Mouse (Mus musculus) gastrocnemius, adult 2 months (tissue): ENCODE measurements at regions not wholly inside any gene's neighbourhood (a gene's known extent, or its start where the extent isn't known, plus 50 kb on each side); places are given as distances from the start of the nearest gene placed in this dataset.

ENCODE experiments used
- DNase-seq: peaks from one replicate; pipeline ENCODE4 v3.0.0; 2022
- H3K27ac ChIP-seq: fragments of 200-600 bp; 2 replicates; pipeline ENCODE4 v1.8.1; 2022; ENCODE audit warnings: mild to moderate bottlenecking
- H3K4me3 ChIP-seq: fragments of 200-600 bp; 2 replicates; pipeline ENCODE4 v1.8.1; 2022; ENCODE audit warnings: mild to moderate bottlenecking, moderate library complexity
- CTCF ChIP-seq: fragments of 200-600 bp; IDR thresholded peaks from 2 replicates; pipeline ENCODE4 v1.8.1; 2022; ENCODE audit warnings: antibody characterized with exemption, mild to moderate bottlenecking, moderate library complexity
- intact Hi-C: fragments of 180-260 bp; cut with DNase I; formaldehyde crosslinking; loops from one replicate; pipeline ENCODE4 v1.15.1; 2025

GRCm38 (mm10) chr13:6255303-6255702 is 292.6 kb upstream of the Pitrm1 start:
- intact Hi-C loops: no loop called here
- DNase-seq: no peak
- no peak for TF ChIP-seq CTCF

GRCm38 (mm10) chr13:6255728-6256496 is 292.0 kb upstream of the Pitrm1 start:
- Histone ChIP-seq H3K27ac (no peak overlapping the region), H3K4me3 (no peak overlapping the region)
- intact Hi-C loops: no loop called here
- DNase-seq: no peak
- no peak for TF ChIP-seq CTCF

More at GRCm38 (mm10) chr13:6255303-6255702, 292.6 kb upstream of the Pitrm1 start:
- H3K4me3 ChIP-seq: no peak overlapping the region
- no peak overlapping the region for H3K27ac ChIP-seq

- no peak overlapping the region for H3K27ac ChIP-seq
- no peak overlapping the region for H3K4me3 ChIP-seq
- intact Hi-C loops: no loop called here
- no peak for TF ChIP-seq CTCF
- no peak for DNase-seq
These were observed 289.5 kb upstream of the Pitrm1 start for GRCm38 (mm10) chr13:6258456-6258855.

DNA sequence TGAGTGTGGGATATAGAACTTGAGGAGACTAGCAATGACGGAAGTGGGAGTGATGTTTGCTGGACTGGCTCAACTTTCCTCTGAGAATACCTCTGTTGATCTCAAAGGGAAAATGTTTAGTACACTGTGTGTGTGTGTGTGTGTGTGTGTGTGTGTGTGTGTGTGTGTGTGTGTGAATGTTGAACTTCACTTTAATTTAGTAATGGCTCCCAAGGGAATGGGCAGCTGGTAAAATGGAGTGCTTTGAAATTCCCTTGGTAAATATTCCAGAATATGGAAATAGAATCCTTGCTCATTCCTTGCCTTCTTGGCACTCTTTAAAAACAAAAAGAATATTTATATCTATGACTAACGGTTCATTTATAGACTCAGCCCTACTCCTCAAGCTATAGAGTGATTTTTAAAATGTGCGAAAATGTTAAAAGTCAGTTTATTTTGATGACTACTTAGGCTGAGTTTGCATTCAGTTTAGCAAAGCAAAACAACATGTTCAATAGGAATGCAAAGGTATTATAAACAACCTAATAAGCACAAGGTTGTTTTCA is 287.6 kb upstream of the Pitrm1 start:
- intact Hi-C loops: no loop called here
- H3K27ac ChIP-seq: peak overlapping the region; percentile 12; the same call in 1 of the 2 replicates
- no peak overlapping the region for H3K4me3 ChIP-seq
- DNase-seq: no peak
- TF ChIP-seq CTCF: no peak

- intact Hi-C loops: no loop called here
- Histone ChIP-seq H3K4me3 (no peak overlapping the region), H3K27ac (no peak overlapping the region)
- TF ChIP-seq CTCF: no peak
- no peak for DNase-seq
These were observed 286.5 kb upstream of the Pitrm1 start for GRCm38 (mm10) chr13:6261458-6261857.

- no peak for TF ChIP-seq CTCF
- intact Hi-C loops: no loop called here
- no peak for DNase-seq
- Histone ChIP-seq H3K4me3 (no peak overlapping the region), H3K27ac (no peak overlapping the region)
These were observed 277.4 kb upstream of the Pitrm1 start for GRCm38 (mm10) chr13:6270546-6270945.

DNA sequence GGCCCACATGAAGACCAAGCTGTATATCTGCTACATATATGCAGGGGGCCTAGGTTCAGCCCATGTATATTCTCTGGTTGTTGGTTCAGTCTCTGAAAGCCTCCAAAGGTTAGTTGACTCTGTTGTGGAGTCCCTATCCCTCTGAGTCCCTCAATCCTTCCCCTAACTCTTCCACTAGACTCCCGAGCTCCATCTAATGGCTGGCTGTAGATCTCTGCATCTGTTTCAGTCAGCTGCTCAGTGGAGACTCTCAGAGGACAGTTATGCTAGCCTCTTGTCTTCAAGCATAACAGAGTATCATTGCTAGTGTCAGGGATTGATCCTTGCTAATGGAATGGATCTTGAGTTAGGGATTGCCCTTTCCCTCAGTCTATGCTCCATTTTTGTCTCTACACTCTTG is 275.0 kb upstream of the Pitrm1 start:
- intact Hi-C loops: no loop called here
- Histone ChIP-seq H3K4me3 (no peak overlapping the region), H3K27ac (no peak overlapping the region)
- TF ChIP-seq CTCF: peak; percentile 34
- DNase-seq: no peak

- H3K27ac ChIP-seq: no peak overlapping the region
- no peak for TF ChIP-seq CTCF
- no peak overlapping the region for H3K4me3 ChIP-seq
- intact Hi-C loops: no loop called here
- no peak for DNase-seq
These were observed 267.9 kb upstream of the Pitrm1 start for GRCm38 (mm10) chr13:6280073-6280472.

GRCm38 (mm10) chr13:6288109-6288508 is 259.8 kb upstream of the Pitrm1 start:
- intact Hi-C loops: no loop called here
- TF ChIP-seq CTCF: no peak
- no peak overlapping the region for H3K27ac ChIP-seq
- H3K4me3 ChIP-seq: no peak overlapping the region
- DNase-seq: no peak

GRCm38 (mm10) chr13:6292098-6292497 is 255.9 kb upstream of the Pitrm1 start:
- Histone ChIP-seq H3K27ac (no peak overlapping the region), H3K4me3 (no peak overlapping the region)
- peak; percentile 60 for TF ChIP-seq CTCF
- no peak for DNase-seq
- intact Hi-C loops: no loop called here

- H3K4me3 ChIP-seq: no peak overlapping the region
- H3K27ac ChIP-seq: no peak overlapping the region
- TF ChIP-seq CTCF: no peak
- intact Hi-C loops: no loop called here
- no peak for DNase-seq
These were observed 242.2 kb upstream of the Pitrm1 start for GRCm38 (mm10) chr13:6305718-6306117.

GRCm38 (mm10) chr13:6306616-6306988 is 241.3 kb upstream of the Pitrm1 start:
- H3K4me3 ChIP-seq: no peak overlapping the region
- intact Hi-C loops: no loop called here
- no peak overlapping the region for H3K27ac ChIP-seq
- no peak for TF ChIP-seq CTCF
- no peak for DNase-seq

- Histone ChIP-seq H3K27ac (no peak overlapping the region), H3K4me3 (no peak overlapping the region)
- intact Hi-C loops: no loop called here
- no peak for DNase-seq
- TF ChIP-seq CTCF: no peak
These were observed 240.7 kb upstream of the Pitrm1 start for GRCm38 (mm10) chr13:6306989-6307917.
